Mouse (Mus musculus): ENCODE data around the gene Rufy4.

DNA sequence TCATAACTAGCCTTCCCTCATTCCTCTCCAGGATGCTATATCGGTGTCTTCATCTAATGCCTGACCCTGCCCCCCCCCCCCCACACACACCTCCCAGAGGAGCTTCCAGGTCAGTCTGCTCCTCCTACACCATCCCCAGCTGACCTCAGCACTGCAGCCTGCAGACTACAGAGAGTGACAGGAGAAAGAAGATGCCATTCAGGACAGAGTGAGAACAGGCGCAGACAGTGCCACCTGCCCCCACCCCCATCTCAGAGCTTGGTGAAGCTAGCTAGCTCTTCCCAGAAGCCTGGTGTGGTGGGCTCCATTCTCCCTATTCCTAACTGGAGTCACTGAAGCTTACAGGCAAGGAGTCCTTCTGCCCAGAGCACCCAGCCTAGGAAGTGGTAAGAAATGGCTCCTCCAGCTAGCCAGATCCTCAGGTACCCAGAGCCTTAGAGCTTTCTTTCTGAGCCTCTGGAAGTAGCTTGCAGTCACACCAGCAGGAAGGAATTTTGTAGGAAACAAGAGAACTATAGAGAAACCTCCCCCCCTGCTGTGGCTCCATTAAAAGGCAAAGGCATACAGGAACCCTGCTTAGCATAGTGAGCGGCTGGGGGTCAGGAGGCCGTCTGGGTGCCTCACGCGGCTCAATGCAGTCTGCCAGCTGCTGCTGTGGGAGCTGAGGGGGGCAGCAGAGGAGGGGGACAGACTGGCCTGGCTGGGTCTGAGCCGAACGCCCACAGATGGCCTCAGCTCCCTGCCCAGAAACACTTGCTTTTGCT lies 14.2 kb upstream of the Rufy4 start:
- TF ChIP-seq CTCF (IDR thresholded peaks at IDR 0.05; ENCODE audit: borderline replicate concordance, insufficient read depth, low read depth, low read length) (no peak), POLR2A (IDR thresholded peaks at IDR 0.05; ENCODE audit: borderline replicate concordance, insufficient read depth, low read length) (no peak)
